Mouse (Mus musculus) midbrain, embryonic 11.5 days (tissue): ENCODE measurements around the gene Odf3b. TPM values are rescaled to one million over a fixed set of nuclear protein-coding genes. Genes with fewer than 3 reads are reported as not detected.

Experiments
- ATAC-seq: fragments of 200-750 bp; cut with Nextera tagmentation; 2 replicates; pipeline ENCODE4 v1.8.0; 2017; ENCODE audit warnings: moderate TSS enrichment, moderate library complexity; ENCODE audit not compliant: low FRiP score
- DNase-seq: peaks from one replicate; pipeline ENCODE4 v3.0.0; 2015; ENCODE audit warnings: low spot score; ENCODE audit errors: missing footprints
- H3K27ac ChIP-seq: fragments of 300-500 bp; sonication (generic); 2 replicates; pipeline ENCODE4 v1.5.1; 2014; ENCODE audit warnings: low read depth, low read length
- H3K27me3 ChIP-seq: fragments of 300-500 bp; sonication (generic); 2 replicates; pipeline ENCODE4 v1.6.1; 2014; ENCODE audit warnings: mild to moderate bottlenecking, low read length, moderate library complexity, mixed read lengths; ENCODE audit not compliant: control insufficient read depth, insufficient read depth
- H3K36me3 ChIP-seq: fragments of 300-500 bp; sonication (generic); 2 replicates; pipeline ENCODE4 v1.6.1; 2014; ENCODE audit warnings: mild to moderate bottlenecking, low read length, moderate library complexity, mixed read lengths; ENCODE audit not compliant: control insufficient read depth, insufficient read depth
- H3K4me1 ChIP-seq: fragments of 300-500 bp; sonication (generic); 2 replicates; pipeline ENCODE4 v1.6.1; 2014; ENCODE audit warnings: low read length; ENCODE audit not compliant: control insufficient read depth, insufficient read depth
- H3K4me2 ChIP-seq: fragments of 300-500 bp; sonication (generic); 2 replicates; pipeline ENCODE4 v1.6.1; 2014; ENCODE audit warnings: mild to moderate bottlenecking, moderate library complexity
- H3K4me3 ChIP-seq: fragments of 300-500 bp; sonication (generic); 2 replicates; pipeline ENCODE4 v1.5.1; 2014; ENCODE audit warnings: low read depth, low read length
- H3K9ac ChIP-seq: fragments of 300-500 bp; sonication (generic); 2 replicates; pipeline ENCODE4 v1.6.1; 2014; ENCODE audit warnings: low read length
- H3K9me3 ChIP-seq: fragments of 300-500 bp; sonication (generic); 2 replicates; pipeline ENCODE4 v1.6.1; 2016; ENCODE audit warnings: low read length; ENCODE audit not compliant: control insufficient read depth
- WGBS: fragments of 180-500 bp; shearing (Covaris S2); extraction: QIAGEN DNeasy Blood & Tissue Kit; methylation state at CpG from one replicate; pipeline ENCODE4 v1.1.7; 2014; 5-methylcytosine and 5-hydroxymethylcytosine counted together
- polyA plus RNA-seq: library from polyadenylated mRNA; unstranded; fragments of >200 nt; fragmentation: Nextera tagmentation; extraction: Ambion mirVana; gene quantifications from 2 replicates; pipeline ENCODE4 v1.2.1, GENCODE M21; 2014

The Odf3b gene
- polyA plus RNA-seq, 1 experiment from 2014 or later, result 0.64 TPM

DNA sequence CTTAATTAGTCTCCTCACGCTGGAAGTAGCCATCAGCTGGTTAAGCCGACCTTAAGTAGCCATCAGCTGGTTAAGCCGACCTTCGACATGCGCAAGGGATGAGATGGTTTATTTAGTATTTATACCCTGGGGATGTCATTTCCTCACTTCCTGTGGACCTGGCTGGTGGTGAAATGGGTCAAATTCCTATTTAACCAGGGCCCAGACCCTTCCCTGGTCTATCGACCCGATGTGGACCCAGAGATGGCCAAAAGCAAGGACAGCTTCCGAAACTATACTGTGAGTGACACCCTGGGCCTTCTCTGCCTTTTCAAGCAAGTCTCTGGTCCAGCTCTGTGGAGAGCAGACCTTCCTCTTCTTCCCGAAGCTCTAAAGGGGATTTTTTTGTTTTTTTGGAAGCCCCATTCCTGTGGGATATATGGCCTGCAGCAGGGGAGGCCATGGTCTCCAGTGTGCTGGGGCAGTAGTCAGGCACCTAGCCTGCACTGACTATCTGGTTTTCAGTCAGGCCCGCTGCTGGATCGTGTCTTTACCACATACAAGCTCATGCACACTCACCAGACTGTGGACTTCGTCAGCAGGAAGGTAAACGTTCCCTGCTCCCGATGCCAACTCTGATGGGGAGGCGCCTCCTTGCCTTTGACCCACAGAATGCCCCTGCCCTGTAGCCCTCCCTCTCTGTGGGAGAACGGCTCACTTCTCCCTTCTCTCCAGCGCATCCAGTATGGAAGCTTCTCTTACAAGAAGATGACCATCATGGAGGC, 44.1 kb downstream of the Odf3b start:
- no peaks in the 10 kb centered on the region for H3K9me3 ChIP-seq
- WGBS, result 84% methylated on average over 17 of the region's 17 CpGs
- no peak overlapping the region for H3K9ac ChIP-seq
- no peak overlapping the region for H3K4me3 ChIP-seq
- DNase-seq (no peak), ATAC-seq (no peak)
- H3K4me2 ChIP-seq, result no peak overlapping the region
- no peak overlapping the region for H3K27ac ChIP-seq
- no peaks in the 10 kb centered on the region for H3K27me3 ChIP-seq
- no peaks in the 10 kb centered on the region for H3K36me3 ChIP-seq
- no peaks in the 10 kb centered on the region for H3K4me1 ChIP-seq

DNA sequence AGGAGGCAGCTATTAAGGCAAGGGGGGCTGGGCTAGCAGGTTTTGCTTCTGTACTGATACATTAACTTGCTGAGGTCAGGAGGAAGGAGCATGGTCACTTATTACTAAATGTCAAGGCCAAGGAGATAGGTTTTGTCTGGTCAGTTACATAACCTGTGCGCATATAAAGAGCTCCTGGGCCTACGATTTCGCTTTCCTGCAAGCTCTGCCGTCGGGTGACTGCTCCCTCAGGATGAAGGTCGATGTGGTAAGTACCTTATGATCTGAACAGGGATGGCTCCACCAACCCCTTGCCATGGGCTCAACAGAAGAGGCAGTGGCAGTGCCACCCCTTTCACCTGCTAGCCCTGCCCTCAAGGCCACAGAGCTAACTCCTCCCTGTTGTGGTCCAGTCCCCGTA, 44.8 kb downstream of the Odf3b start, which contains the start of gene Miox:
Gene Miox, plus strand, starts transcription at position 128 of the 400 bp plus-strand sequence.
- Histone ChIP-seq H3K4me1 (no peaks in the 10 kb centered on the region), H3K27me3 (no peaks in the 10 kb centered on the region), H3K4me3 (no peak within 1 kb of the TSS), H3K9ac (no peak within 1 kb of the TSS), H3K36me3 (no peaks in the 10 kb centered on the region), H3K4me2 (no peak within 1 kb of the TSS), H3K27ac (no peak within 1 kb of the TSS), H3K9me3 (no peaks in the 10 kb centered on the region)
- 89% methylated on average over 7 of the region's 7 CpGs for WGBS
- ATAC-seq (no peak), DNase-seq (no peak)

Other genes starting within 250 kb of the Odf3b start
- 21.3 and 27.0 TPM in 2 replicates for gene Mapk12, start 238.6 kb downstream of the Odf3b start, polyA plus RNA-seq
- 34.9 and 40.6 TPM in 2 replicates for gene Mapk11, start 229.7 kb downstream of the Odf3b start, polyA plus RNA-seq
- 97.5 and 115 TPM in 2 replicates for gene Plxnb2, start 198.5 kb downstream of the Odf3b start, polyA plus RNA-seq
- gene Dennd6b, start 182.8 kb downstream of the Odf3b start, polyA plus RNA-seq, result 26.2 and 26.6 TPM in 2 replicates
- 35.9 and 40.0 TPM in 2 replicates for gene Ppp6r2, start 167.7 kb downstream of the Odf3b start, polyA plus RNA-seq
- 48.1 and 53.3 TPM in 2 replicates for gene Sbf1, start 64.0 kb downstream of the Odf3b start, polyA plus RNA-seq
- gene Adm2, start 56.6 kb downstream of the Odf3b start, polyA plus RNA-seq, result 0.12 TPM in 1 of 2 replicates, not detected in the other
- not detected in 2 replicates for gene Miox, start 44.9 kb downstream of the Odf3b start, polyA plus RNA-seq
- 29.8 and 31.8 TPM in 2 replicates for gene Lmf2, start 23.6 kb downstream of the Odf3b start, polyA plus RNA-seq
- 155 and 168 TPM in 2 replicates for gene Ncaph2, start 23.6 kb downstream of the Odf3b start, polyA plus RNA-seq
- gene Sco2, start 5.4 kb downstream of the Odf3b start, polyA plus RNA-seq, result 5.8 and 6.0 TPM in 2 replicates
- 1.2 and 1.9 TPM in 2 replicates for gene Tymp, start 2.2 kb downstream of the Odf3b start, polyA plus RNA-seq
- gene Klhdc7b, start 5.6 kb upstream of the Odf3b start, polyA plus RNA-seq, result not detected in 2 replicates
- not detected in 2 replicates for gene Syce3, start 31.2 kb upstream of the Odf3b start, polyA plus RNA-seq
- 0.93 and 1.1 TPM in 2 replicates for gene Cpt1b, start 46.6 kb upstream of the Odf3b start, polyA plus RNA-seq
- gene C730034F03Rik, start 50.3 kb upstream of the Odf3b start, polyA plus RNA-seq, result 1.9 and 2.4 TPM in 2 replicates
- gene Gm44502, start 50.4 kb upstream of the Odf3b start, polyA plus RNA-seq, result not detected in 2 replicates
- gene Chkb, start 50.6 kb upstream of the Odf3b start, polyA plus RNA-seq, result 48.3 and 49.6 TPM in 2 replicates
- gene Mapk8ip2, start 74.6 kb upstream of the Odf3b start, polyA plus RNA-seq, result 23.6 TPM in 2 replicates
- gene Arsa, start 98.1 kb upstream of the Odf3b start, polyA plus RNA-seq, result 7.4 and 9.4 TPM in 2 replicates
- 2.2 TPM in 2 replicates for gene Shank3, start 120.3 kb upstream of the Odf3b start, polyA plus RNA-seq
- 0.42 and 0.43 TPM in 2 replicates for gene Acr, start 189.0 kb upstream of the Odf3b start, polyA plus RNA-seq
- gene Rabl2, start 212.6 kb upstream of the Odf3b start, polyA plus RNA-seq, result 84.3 and 87.3 TPM in 2 replicates